Mouse (Mus musculus): ENCODE results near the gene Wwc2.

The Wwc2 gene

DNA sequence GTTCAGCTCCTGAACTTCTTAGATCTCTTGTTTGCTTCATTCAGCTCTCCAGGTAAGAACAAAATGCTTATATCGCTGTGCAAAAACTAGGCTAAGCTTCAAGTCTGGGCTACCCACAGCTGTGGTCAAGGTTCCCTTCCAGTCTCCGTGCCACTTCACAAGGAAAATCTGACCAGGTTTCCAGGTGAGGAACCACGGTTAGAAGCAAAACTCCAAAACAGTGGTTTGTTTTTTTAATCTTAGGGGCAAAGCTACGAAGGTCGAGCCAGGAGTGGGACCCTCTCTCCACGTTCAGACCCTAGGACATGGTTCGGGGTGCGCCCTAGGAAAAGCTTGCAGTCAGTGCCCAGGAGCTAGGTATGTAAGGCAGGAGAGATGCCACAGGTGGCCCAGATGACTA, 1.5 kb downstream of the Wwc2 start:
- DNase-seq (ENCODE audit: low spot score), result no peak

DNA sequence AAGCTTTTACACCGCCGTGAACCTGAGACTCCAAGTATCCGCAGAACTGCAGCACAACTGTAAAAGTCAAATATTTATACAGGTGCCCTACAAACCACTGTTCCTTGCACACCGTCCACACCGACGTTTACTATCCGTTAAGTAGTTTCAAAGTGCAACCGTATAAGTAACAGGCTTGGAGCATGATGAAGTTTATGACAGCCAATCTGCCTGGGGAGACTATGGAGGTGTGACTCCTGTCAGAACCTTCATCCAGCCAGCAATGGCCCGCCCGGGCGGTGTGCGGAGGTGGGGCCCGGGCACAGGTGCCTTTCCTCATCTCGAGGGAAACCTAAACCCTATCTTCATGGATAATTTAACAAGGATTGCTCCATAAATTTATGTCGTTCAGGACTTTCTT, 2.6 kb downstream of the Wwc2 start:
- DNase-seq (ENCODE audit: low spot score), result no peak

DNA sequence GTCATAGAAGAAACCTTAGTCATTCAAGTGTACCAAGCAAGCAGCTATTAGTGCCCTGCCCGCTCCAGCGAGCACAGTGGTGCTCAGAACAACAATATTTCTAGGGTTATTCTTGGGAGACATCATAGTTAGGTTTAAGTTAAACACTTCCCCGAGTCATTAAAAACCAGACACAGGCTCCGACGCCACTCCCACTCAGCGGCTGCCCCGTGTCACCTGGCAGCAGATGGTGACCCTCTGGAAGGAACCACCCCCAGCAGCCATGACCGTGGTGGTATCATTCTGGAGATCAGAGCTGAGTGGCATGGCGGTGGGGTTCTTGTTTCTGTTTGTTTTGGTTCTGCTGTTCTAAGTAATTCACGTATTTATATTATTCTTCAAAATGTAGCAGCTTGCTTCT, 5.1 kb downstream of the Wwc2 start:
- DNase-seq (ENCODE audit: low spot score), result no peak

DNA sequence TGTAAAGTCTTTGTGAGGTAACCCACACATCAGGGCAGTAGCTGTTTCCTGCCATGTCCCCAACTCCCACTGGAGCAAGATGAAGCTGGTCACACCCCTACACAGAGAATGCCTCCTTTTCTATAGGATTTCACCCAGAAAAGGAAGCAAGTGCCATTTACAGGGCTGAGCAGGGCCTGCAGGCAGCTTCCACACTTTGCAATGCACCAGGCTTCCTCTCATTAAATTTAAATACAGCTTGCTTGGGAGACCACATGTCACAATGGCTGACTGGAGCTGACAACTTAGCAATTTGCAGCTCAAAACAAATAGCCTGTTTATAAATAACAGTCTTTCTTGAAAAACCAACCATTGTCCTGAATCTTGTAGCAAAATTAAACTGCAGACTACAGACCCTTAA, 5.5 kb downstream of the Wwc2 start:
- no peak for DNase-seq (ENCODE audit: low spot score)

DNA sequence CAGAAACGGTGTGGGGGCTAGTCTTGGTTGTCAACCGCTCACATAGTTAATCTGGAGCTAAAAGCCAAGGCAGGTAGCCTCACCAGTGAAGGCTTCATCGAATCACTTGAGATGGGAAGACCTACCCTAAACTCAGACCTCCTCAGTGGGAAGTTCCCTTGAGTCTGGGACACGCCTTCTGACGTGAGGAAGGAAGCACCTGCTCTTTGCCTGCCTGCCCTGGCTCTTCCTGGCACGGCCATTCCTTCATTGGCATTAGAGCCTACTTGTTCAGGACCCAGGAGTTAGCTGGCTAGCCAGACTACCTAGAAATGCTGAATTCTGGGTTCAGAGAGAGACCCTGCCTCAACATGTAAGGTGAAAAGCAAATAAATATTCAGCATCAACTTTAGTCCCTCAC, 9.6 kb downstream of the Wwc2 start:
- DNase-seq (ENCODE audit: low spot score), result no peak

DNA sequence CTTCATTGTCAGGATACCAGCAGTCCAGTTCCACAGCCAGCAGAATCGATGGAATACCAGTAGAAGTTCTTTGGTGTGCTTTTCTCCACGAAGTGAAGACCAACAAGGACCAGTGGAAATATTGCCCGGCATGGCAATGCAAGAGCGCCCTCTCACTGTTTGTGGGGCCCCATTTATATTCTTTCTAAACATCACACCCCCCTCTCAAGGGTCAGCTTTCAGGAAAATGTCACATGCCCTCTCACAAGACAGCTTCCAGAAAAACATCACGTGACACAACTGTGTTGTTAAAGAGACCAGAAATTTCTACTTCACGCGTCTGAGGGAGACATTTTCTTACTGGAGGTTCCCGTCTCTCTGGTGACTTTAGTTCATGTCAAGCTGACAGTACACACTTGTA, 10.8 kb downstream of the Wwc2 start:
- DNase-seq (ENCODE audit: low spot score), result no peak

DNA sequence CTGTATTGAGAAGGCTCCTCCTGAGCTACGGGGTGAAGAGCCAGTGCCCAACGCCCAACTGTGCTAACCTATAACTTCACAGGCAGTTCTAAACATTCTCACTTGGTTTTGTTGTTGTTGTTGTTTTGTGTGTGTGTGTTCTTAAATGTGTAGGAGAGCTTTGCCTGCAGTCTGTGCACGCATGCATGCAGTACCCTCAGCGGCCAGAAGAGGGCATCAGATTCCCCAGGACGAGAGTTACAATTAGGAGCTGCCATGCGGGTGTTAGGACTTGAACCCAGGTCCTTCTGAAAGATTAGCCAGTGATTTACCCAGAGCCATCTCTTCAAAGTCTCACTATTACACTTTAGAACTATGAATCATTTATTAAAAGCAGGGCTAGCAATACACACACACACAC, 12.0 kb downstream of the Wwc2 start:
- no peak for DNase-seq (ENCODE audit: low spot score)

DNA sequence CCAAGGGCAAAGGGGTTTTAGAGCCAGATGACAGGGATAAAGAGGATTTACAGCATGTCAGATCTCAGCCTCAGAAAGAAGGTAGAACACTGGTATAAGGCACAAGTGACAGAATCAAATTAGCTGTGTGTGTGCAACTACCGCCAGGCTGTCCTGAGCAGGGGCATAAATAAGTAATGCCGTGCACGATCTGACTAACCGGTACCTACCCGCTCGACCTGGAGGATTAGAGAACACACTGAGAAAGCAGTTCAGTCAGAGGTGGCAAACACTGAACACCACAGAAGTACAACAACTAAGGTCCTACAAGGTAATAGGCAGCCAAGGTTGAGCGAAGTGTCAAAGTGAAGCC, 15.8 kb downstream of the Wwc2 start:
- no peak for DNase-seq (ENCODE audit: low spot score)

DNA sequence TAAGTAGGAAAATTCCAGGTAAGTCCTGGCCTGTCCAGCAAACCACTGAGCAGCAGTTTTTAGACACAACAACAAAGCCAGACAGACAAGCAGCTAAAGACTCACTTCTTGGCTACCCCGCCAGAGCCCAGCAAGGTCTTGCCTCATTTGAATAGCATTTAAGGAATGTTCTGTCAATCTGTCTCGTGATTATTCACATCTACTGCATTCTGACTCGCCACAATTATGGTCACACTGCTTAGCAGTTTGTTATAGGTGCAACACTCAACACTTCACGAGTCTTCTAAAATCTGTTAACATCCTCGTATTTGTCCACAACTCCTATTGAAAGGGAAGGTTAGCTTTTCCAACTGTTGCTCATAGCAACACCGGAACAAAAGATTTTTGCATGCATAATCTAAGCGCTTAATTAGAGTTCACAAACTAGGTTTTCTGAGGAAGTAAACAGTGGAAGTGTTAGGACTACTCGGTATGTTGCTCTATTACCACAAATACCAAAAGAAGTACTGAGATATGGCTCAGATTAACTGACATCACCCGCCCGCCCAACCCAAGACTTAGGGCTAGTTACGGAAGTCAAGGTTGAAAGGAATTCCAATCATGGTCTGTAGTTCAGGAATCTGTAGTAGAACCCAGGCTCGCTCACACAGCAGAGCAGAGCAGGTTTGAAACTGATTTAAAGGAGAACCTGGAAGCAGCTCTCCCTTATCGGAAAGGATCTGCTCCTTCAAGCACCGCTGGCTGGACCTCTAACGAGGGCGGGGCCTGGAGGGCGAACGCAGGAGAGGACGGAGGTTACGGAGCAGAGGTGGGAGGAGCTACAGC, 16.4 kb downstream of the Wwc2 start:
- DNase-seq (ENCODE audit: low spot score), result peak; percentile 88

DNA sequence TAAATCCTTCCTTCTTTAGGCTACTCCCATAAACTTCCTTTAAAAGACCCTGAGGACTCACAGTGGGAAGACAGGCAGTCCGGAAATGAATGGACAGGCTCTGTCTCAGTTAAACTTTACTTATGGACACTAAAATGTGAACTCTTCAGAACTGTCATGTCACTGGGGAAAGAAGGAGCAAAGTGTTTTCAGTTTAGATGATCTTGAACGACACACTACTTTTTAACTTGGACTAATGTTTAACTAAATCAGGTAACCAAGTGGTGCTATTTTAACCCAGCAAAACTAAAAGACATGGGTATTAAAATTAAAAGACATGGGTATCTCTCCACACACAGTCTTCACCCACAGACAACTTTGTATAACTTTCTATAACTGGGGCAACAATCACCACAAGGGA, 19.6 kb downstream of the Wwc2 start:
- DNase-seq (ENCODE audit: low spot score), result no peak

DNA sequence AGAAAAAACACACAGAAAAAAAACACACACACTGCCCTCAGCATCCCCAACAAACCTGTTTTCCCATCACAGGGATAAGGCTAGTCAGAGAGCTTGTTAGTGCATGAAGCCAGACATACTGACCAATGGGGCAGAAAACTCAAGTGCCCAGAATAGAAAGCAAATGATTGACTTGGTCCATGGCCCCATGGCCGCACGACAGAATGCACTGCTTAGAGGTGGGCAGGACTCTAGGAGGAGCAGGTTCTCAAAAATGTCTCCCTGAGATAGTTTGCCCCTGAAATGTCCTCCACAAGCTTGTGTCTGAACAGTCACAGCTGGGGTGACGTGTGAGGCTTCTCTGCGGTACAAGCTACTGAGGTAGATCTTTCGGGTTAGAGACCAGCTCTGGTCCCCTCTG, 20.1 kb downstream of the Wwc2 start:
- no peak for DNase-seq (ENCODE audit: low spot score)

DNA sequence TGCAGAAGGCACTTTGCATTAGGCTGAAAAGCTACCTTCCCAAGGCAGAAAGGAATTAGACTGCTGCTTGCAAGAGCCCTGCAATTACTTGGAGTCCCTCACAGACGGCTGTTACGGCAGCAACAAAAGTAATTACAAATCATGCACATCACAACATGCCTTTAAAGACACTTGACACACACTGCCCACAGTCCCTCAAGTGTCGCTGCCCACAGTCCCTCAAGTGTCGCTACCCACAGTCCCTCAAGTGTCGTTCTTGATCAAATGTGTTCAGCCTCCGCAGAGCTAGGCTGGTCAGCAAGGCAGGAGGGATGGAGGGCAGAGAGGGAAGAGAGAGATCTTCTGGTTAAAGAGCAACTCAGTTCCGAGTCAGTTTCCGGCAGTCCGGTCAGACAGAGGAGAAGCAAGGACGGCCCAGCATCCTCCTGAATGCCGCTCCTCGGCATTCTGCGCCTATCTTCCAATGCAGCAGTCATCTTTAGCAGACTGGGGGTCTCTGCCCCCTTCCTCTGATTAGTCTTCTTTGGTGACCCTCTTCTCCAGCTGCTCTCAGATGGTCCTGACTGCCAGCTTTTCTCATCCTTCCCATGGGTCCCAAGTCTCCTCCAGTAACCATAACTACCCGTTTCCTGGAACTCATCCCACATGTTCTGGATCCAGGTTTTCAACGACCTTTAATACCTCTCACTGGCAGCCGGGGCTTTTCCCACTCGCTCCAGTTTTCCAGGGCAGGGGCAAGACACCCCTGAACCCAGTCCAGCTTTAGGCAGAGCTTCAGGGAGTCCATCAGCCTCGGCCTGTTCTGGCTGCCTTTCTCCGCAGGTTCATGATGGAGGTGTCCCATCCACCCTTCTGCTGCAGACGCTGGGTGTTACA, 23.4 kb downstream of the Wwc2 start:
- peak; percentile 32 for DNase-seq (ENCODE audit: low spot score)

DNA sequence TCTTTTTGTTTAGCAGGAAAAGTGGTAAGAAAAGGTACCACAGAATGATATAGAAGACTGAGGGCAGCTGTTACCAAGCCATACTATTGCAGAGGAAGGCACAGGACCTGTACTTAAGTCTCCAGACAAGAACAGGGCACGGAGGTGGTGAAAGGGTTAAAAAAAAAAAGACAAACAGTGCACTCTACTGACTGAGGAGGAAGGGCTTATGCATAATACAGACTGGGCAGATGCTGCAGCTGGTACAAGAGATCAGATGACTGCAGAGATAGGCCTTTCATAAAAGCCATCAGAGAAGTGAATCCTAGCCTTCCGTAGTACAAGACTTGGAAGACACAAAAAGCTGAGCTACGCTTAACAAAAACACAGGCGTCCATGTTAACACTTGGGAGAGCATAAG, 28.2 kb downstream of the Wwc2 start:
- no peak for DNase-seq (ENCODE audit: low spot score)

DNA sequence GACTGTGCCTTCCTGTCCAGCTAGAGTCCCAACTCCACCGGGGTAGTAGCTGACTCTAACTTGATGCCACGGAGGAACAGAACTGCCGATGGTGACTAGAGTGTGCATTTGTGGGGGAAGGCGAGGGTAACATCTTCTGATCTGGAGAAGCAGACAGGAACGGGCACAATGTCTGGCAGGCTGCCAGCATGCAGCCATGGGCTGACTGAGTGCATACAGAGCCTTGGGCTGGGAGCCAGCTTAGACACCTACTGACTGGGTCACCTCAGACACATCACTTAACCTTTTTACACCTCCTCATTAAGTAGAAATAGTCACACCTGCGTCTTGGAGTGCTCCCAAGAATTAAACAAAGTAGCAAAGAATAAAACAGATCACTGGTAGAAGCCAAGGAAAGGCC, 28.7 kb downstream of the Wwc2 start:
- DNase-seq (ENCODE audit: low spot score), result no peak

DNA sequence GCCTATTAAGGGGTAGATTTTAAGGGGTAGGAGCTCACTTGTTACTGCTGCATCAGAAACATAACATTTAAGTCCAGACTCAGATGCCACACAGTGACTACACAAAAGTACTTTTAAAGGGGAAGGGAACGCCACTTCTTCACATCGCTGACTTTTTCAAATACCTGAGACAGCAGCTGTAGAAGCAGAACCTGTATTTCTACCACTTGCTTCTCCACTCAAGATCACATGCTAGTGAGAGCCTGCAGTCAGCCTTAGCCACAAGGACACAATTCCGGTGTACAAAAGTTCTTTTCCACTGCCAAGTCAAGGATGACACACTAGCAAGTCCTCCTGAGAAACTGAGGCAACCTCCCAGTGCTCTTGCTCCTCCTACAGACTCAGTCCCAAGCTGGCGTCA, 33.2 kb downstream of the Wwc2 start:
- no peak for DNase-seq (ENCODE audit: low spot score)

DNA sequence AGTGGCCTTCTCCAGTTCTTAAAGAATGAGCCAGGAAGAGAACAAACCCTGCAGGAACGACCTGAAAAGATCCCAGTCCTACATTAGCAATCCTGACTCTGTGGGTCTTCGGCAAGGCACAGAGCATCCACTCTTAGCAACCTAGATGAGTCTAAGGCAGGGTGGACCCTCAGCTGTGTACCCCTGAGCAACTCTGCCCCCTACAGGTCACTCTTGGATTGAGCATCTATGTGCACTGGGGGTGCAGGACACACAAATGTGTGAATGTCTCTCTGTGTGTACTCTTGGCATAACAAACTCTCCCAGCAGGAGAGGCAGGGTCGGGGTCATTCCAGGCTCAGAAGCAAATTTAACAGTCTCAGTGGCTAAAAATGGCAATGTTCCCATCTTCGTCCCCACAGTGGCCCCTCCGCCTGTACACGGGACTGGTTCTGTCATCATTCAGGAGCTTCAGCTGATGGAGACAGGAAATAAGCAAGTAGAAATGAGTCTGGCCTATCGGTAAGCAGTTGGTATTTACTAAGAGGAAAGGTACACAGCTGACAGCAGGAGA, 39.3 kb downstream of the Wwc2 start:
- DNase-seq (ENCODE audit: low spot score), result no peak

DNA sequence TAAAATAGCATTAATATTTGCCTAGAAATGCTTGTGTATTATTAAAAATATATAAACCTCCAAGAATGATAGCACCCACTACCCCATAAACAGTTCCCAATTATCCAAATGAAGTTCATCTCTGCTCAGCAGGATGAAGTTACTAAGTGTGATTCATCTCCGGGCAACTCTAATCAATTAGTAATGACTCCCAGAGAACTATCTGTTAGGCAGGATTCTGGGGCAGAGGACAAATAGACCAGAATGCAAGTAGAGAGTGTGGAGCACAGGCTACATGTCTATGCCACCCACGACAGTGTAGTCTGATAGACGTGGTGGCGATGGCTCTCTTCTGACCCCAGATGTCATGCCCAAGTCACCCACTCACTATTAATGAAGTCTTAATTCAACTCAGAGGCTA, 41.9 kb downstream of the Wwc2 start:
- no peak for DNase-seq (ENCODE audit: low spot score)

DNA sequence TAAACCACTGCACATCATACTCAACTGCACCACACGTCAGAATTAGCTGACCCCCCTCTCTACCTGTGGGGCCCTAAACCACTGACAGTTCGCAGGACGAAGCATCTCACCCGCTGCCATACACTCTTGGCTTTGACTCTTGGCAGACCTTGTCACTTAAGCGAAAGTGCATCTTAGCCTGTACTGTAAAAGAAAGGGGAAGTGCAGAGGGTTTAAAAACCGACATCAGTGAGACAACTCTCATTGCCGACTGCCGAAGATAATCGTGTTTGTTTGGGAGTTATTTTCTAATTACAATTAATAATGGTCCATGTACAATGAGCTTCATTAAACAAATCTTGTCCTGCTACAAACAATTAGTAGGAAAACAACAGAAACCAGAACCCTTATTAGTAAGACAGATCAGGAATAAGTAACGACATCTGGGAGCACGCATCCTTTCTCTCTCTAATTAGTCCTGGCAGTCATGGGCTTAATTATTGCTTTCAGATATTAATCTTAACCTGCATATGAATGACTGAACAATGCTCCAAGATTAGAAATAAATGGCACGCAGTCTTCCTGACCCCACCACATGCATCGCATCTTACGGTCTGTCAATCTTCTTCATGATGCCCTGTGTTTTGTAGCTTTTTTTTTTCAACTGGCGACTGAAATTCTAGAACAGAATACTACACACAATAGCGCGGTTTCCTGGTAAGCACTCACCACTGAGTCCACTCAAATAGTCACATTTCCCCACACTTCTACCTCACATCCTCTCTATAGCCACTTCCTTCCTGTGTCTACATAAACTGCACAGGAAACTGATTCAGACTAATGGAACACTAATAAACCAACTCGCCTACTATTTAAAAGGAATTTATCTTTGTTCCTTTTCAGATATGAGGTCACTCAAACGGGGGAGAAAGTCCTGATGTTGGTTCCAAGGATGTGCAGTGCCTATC, 42.8 kb downstream of the Wwc2 start:
- no peak for DNase-seq (ENCODE audit: low spot score)

DNA sequence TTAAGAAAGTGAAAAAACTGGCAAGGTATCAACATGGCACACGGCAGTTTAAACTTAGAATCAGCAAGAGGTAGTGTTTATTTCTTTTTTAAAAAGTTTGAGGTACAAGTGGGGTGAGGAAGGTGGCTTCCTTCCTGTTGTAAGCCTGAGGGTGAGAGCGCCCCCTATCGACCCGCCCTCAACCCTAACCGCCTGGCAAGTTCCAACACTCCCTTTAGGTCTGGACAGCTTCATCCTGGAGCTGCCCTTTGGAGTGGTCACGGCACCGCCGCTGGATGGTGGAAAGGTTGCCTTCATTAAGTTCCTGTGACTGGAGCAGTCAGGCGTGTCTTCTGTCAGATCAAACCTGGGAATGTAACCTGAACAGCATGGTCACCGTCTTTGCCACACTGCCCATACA, 47.7 kb downstream of the Wwc2 start:
- DNase-seq (ENCODE audit: low spot score), result no peak

DNA sequence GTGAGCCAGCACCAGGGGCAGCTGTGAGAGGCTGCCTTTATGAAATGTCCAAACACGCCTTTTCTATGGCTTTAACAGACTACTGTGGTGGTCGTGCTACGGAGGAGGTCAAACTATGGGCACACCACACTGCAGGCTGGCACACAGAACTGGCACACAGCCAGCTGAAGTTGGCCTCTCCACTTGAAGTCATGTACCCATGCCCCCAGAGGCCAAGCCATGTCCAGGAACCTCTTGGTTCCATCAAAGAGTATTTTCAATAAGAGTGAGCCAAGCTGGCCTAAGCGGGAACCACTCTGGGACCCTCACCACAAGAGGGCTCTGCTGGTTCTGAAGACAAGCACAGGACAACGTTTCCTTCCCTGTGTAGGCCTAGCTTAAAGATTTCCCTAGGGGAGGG, 49.7 kb downstream of the Wwc2 start:
- DNase-seq (ENCODE audit: low spot score), result no peak

DNA sequence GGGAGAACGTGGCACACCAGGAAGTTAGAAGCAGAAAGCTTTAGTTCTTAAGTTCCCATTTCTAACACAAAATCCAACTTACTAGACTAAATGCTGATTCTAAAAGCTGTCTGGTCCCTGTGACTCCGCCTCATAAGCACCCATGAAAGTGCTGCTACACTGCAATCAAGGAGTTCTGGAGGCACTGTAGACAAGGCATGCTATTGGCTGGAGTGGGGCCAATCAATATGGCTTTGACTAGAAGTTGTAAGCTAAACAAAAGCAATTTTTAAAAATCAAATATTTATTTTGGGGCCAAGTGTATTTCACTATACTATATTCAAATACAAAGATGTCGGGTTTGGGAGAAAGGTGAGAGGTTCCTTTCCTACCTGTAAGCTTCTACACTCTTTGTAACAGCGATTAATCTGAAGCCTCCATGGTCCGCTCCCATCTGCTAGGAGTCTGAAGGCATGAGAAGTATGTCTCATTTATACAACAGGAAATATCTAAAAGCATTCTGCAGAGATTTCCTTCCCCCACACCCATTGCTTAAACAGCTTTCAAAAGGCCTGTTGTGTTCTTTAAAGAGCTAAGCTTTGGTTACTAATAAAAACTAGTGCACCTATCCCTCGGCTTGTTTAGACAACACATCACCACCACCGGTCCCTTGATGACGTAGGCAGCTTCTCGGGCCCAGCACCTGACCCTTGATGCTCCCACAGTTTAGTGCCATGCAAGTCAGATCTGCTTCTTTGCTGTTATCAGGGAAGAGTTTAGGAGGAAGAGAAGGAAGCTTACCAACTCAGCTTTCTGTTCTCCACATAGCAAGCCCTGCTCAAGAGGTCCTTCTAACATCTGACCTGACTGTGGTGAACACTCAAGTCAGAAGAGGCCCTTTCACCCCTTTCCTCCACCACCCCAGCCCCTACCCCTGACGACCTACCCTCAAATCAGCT, 50.5 kb downstream of the Wwc2 start:
- no peak for DNase-seq (ENCODE audit: low spot score)
